Mouse (Mus musculus): ENCODE data around the gene Ifne. TPM values are rescaled to one million over a fixed set of nuclear protein-coding genes. Genes with fewer than 3 reads are reported as not detected.
"Not testable (repeated sequence)": the region's sequence is repeated elsewhere in the genome, so short reads cannot be mapped to it uniquely, and the experiment has no call there.

The Ifne gene
- polyA plus RNA-seq, 1 experiment from 2014 or later, result not detected

GRCm38 (mm10) chr4:88863309-88863708 lies 16.7 kb downstream of the Ifne start:
- no peak overlapping the region for H3K9ac ChIP-seq (ENCODE audit: low read length)
- H3K4me2 ChIP-seq (ENCODE audit: low read length), result no peak overlapping the region
- no peaks in the 10 kb centered on the region for H3K36me3 ChIP-seq (ENCODE audit: control insufficient read depth, insufficient read depth, low read length)
- no peaks in the 10 kb centered on the region for H3K9me3 ChIP-seq (ENCODE audit: control insufficient read depth, low read length)
- H3K4me1 ChIP-seq (replicated peaks; ENCODE audit: control insufficient read depth, insufficient read depth, low read length), result no peaks in the 10 kb centered on the region; the same call in 1 of the 2 replicates
- no peak overlapping the region for H3K4me3 ChIP-seq (ENCODE audit: low read depth, low read length)
- WGBS, result 9% methylated on average over 7 of the region's 7 CpGs
- DNase-seq (ENCODE audit: low spot score) (no peak), ATAC-seq (replicated peaks; ENCODE audit: low FRiP score, low TSS enrichment, low read depth) (no peak)
- H3K27ac ChIP-seq (ENCODE audit: low read depth), result no peak overlapping the region
- 0 out of 2 replicates have a peak, but pooled peaks cover 4% of the 10 kb centered on the region for H3K27me3 ChIP-seq (replicated peaks; ENCODE audit: control insufficient read depth, insufficient read depth, low read length)

GRCm38 (mm10) chr4:88859214-88859613 lies 20.8 kb downstream of the Ifne start:
- Histone ChIP-seq H3K9me3 (ENCODE audit: control insufficient read depth, low read length) (no peaks in the 10 kb centered on the region), H3K36me3 (ENCODE audit: control insufficient read depth, insufficient read depth, low read length) (no peaks in the 10 kb centered on the region), H3K4me3 (ENCODE audit: low read depth, low read length) (no peak overlapping the region), H3K9ac (ENCODE audit: low read length) (no peak overlapping the region), H3K27me3 (replicated peaks; ENCODE audit: control insufficient read depth, insufficient read depth, low read length) (no peaks in the 10 kb centered on the region), H3K4me1 (replicated peaks; ENCODE audit: control insufficient read depth, insufficient read depth, low read length) (no peaks in the 10 kb centered on the region; the same call in 1 of the 2 replicates), H3K27ac (ENCODE audit: low read depth) (no peak overlapping the region), H3K4me2 (ENCODE audit: low read length) (no peak overlapping the region)
- DNase-seq (ENCODE audit: low spot score) (no peak), ATAC-seq (replicated peaks; ENCODE audit: low FRiP score, low TSS enrichment, low read depth) (no peak)

DNA sequence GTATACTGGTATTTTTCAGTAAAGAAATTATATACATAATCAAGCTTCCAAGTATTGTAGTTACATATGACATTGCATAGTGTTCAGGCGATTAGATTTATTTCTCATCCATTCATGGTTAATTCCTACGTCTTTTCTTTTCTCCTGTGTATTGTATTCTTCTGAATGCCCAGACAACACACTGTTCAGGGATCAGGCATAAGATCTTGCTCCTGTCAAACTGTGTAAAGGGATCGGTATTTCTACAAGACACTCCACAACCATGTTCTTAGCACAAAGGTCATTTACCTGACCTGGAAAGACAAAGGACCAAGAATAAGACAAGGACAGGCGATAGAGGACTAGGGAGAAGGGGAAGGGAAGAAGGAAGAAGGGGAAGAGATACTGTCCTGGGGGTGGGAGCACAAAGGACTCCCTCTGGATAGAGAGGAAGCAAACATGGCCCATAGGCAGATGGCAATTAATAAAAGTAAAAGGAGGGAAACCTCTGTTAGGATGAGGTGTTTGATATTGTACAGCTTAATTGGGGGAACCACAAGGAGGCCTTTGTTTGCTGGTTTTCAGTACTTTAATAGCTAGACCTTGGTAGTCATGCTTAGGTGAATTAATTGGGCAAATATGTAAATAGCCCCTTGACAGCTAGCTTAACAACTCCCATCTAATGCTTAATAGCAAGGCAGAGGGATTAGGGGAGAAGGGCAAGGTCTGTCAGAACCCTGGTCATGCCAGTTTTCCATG lies 28.8 kb downstream of the Ifne start:
- Histone ChIP-seq H3K9ac (ENCODE audit: low read length) (no peak overlapping the region), H3K36me3 (ENCODE audit: control insufficient read depth, insufficient read depth, low read length) (no peaks in the 10 kb centered on the region), H3K4me3 (ENCODE audit: low read depth, low read length) (no peak overlapping the region), H3K27me3 (replicated peaks; ENCODE audit: control insufficient read depth, insufficient read depth, low read length) (no peaks in the 10 kb centered on the region), H3K4me1 (replicated peaks; ENCODE audit: control insufficient read depth, insufficient read depth, low read length) (no peaks in the 10 kb centered on the region), H3K27ac (ENCODE audit: low read depth) (no peak overlapping the region), H3K4me2 (ENCODE audit: low read length) (no peak overlapping the region), H3K9me3 (ENCODE audit: control insufficient read depth, low read length) (no peaks in the 10 kb centered on the region)
- 75% methylated on average over 4 of the region's 4 CpGs for WGBS
- ATAC-seq (replicated peaks; ENCODE audit: low FRiP score, low TSS enrichment, low read depth) (no peak), DNase-seq (ENCODE audit: low spot score) (no peak)

DNA sequence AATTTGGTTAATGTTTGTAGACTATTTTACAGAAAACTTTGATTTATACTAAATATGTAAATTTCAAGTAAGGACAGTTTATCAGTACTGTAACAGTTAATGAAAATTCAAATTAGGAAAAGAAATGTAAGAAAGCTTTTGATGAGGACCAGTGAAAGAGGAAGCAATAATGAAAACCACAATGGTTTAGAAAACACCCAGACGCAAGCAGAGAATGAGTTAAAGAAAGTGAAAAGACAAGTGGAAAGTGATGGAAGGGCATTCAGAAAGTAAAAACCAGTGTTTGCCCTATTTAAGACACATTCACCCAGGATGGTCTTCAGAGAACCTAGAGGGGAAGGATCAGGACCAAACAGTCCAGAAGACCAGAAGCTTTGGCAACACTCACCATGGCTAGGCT lies 30.3 kb downstream of the Ifne start, which contains the start of gene Ifna1:
TSS of gene Ifna1 (plus strand) at position 390 of the 400 bp plus-strand sequence.
- Histone ChIP-seq H3K4me2 (ENCODE audit: low read length) (no peak within 1 kb of the TSS), H3K9me3 (ENCODE audit: control insufficient read depth, low read length) (no peaks in the 10 kb centered on the region), H3K27me3 (replicated peaks; ENCODE audit: control insufficient read depth, insufficient read depth, low read length) (no peaks in the 10 kb centered on the region), H3K36me3 (ENCODE audit: control insufficient read depth, insufficient read depth, low read length) (no peaks in the 10 kb centered on the region), H3K9ac (ENCODE audit: low read length) (no peak within 1 kb of the TSS), H3K27ac (ENCODE audit: low read depth) (no peak within 1 kb of the TSS), H3K4me3 (ENCODE audit: low read depth, low read length) (no peak within 1 kb of the TSS), H3K4me1 (replicated peaks; ENCODE audit: control insufficient read depth, insufficient read depth, low read length) (no peaks in the 10 kb centered on the region)
- DNase-seq (ENCODE audit: low spot score) (no peak), ATAC-seq (replicated peaks; ENCODE audit: low FRiP score, low TSS enrichment, low read depth) (no peak)
- WGBS, result 79% methylated on average over 1 of the region's 1 CpGs

GRCm38 (mm10) chr4:88845334-88845733 lies 34.7 kb downstream of the Ifne start:
- no peak overlapping the region for H3K4me3 ChIP-seq (ENCODE audit: low read depth, low read length)
- H3K4me2 ChIP-seq (ENCODE audit: low read length), result no peak overlapping the region
- no peaks in the 10 kb centered on the region for H3K4me1 ChIP-seq (replicated peaks; ENCODE audit: control insufficient read depth, insufficient read depth, low read length)
- DNase-seq (ENCODE audit: low spot score), result no peak
- no peaks in the 10 kb centered on the region for H3K9me3 ChIP-seq (ENCODE audit: control insufficient read depth, low read length)
- no peak overlapping the region for H3K27ac ChIP-seq (ENCODE audit: low read depth)
- no peaks in the 10 kb centered on the region for H3K27me3 ChIP-seq (replicated peaks; ENCODE audit: control insufficient read depth, insufficient read depth, low read length)
- ATAC-seq (replicated peaks; ENCODE audit: low FRiP score, low TSS enrichment, low read depth), result no peak
- H3K36me3 ChIP-seq (ENCODE audit: control insufficient read depth, insufficient read depth, low read length), result no peaks in the 10 kb centered on the region
- WGBS, result 58% methylated on average over 2 of the region's 2 CpGs
- no peak overlapping the region for H3K9ac ChIP-seq (ENCODE audit: low read length)

- ATAC-seq (replicated peaks; ENCODE audit: low FRiP score, low TSS enrichment, low read depth), result no peak
- WGBS, result 59% methylated on average over 2 of the region's 2 CpGs
- no peak within 1 kb of the TSS for H3K4me3 ChIP-seq (ENCODE audit: low read depth, low read length)
Measured at GRCm38 (mm10) chr4:88841438-88841911, 38.5 kb downstream of the Ifne start, which contains the start of gene Ifna4. Gene Ifna4, plus strand, starts transcription at chr4:88841861.

GRCm38 (mm10) chr4:88840058-88840457 lies 39.9 kb downstream of the Ifne start:
- H3K4me3 ChIP-seq (ENCODE audit: low read depth, low read length), result no peak overlapping the region
- WGBS, result 77% methylated on average over 3 of the region's 3 CpGs
- H3K4me2 ChIP-seq (ENCODE audit: low read length), result no peak overlapping the region
- H3K27ac ChIP-seq (ENCODE audit: low read depth), result no peak overlapping the region
- ATAC-seq (replicated peaks; ENCODE audit: low FRiP score, low TSS enrichment, low read depth) (no peak), DNase-seq (ENCODE audit: low spot score) (no peak)
- no peaks in the 10 kb centered on the region for H3K36me3 ChIP-seq (ENCODE audit: control insufficient read depth, insufficient read depth, low read length)
- no peak overlapping the region for H3K9ac ChIP-seq (ENCODE audit: low read length)
- no peaks in the 10 kb centered on the region for H3K27me3 ChIP-seq (replicated peaks; ENCODE audit: control insufficient read depth, insufficient read depth, low read length)
- H3K4me1 ChIP-seq (replicated peaks; ENCODE audit: control insufficient read depth, insufficient read depth, low read length), result no peaks in the 10 kb centered on the region
- H3K9me3 ChIP-seq (ENCODE audit: control insufficient read depth, low read length), result no peaks in the 10 kb centered on the region

More at GRCm38 (mm10) chr4:88841438-88841911, 38.5 kb downstream of the Ifne start, which contains the start of gene Ifna4:
- H3K9ac ChIP-seq (ENCODE audit: low read length), result no peak within 1 kb of the TSS
- no peak within 1 kb of the TSS for H3K4me2 ChIP-seq (ENCODE audit: low read length)
- no peaks in the 10 kb centered on the region for H3K27me3 ChIP-seq (replicated peaks; ENCODE audit: control insufficient read depth, insufficient read depth, low read length)
- H3K27ac ChIP-seq (ENCODE audit: low read depth), result no peak within 1 kb of the TSS
- no peak for DNase-seq (ENCODE audit: low spot score)
- H3K36me3 ChIP-seq (ENCODE audit: control insufficient read depth, insufficient read depth, low read length), result no peaks in the 10 kb centered on the region
- H3K9me3 ChIP-seq (ENCODE audit: control insufficient read depth, low read length), result no peaks in the 10 kb centered on the region
- H3K4me1 ChIP-seq (replicated peaks; ENCODE audit: control insufficient read depth, insufficient read depth, low read length), result no peaks in the 10 kb centered on the region

- H3K4me3 ChIP-seq (ENCODE audit: low read depth, low read length), result no peak overlapping the region
- H3K4me1 ChIP-seq (replicated peaks; ENCODE audit: control insufficient read depth, insufficient read depth, low read length), result no peaks in the 10 kb centered on the region
- no peaks in the 10 kb centered on the region for H3K36me3 ChIP-seq (ENCODE audit: control insufficient read depth, insufficient read depth, low read length)
- DNase-seq (ENCODE audit: low spot score), result no peak
- 41% methylated on average over 3 of the region's 3 CpGs for WGBS
- no peaks in the 10 kb centered on the region for H3K9me3 ChIP-seq (ENCODE audit: control insufficient read depth, low read length)
- H3K27ac ChIP-seq (ENCODE audit: low read depth), result no peak overlapping the region
- H3K4me2 ChIP-seq (ENCODE audit: low read length), result no peak overlapping the region
- H3K27me3 ChIP-seq (replicated peaks; ENCODE audit: control insufficient read depth, insufficient read depth, low read length), result no peaks in the 10 kb centered on the region
- no peak overlapping the region for H3K9ac ChIP-seq (ENCODE audit: low read length)
- no peak for ATAC-seq (replicated peaks; ENCODE audit: low FRiP score, low TSS enrichment, low read depth)
Measured at GRCm38 (mm10) chr4:88838828-88839227, 41.2 kb downstream of the Ifne start.

DNA sequence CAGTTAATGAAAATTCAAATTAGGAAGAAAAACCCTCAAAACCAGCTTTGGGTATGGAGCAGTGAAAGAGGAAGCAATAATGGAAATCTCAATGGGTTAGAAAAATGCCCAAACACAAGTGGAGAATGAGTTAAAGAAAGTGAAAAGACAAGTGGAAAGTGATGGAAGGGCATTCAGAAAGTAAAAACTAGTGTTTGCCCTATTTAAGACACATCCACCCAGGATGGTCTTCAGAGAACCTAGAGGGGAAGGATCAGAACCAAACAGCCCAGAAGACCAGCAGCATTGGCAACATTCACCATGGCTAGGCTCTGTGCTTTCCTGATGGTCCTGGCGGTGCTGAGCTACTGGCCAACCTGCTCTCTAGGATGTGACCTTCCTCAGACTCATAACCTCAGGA lies 44.8 kb downstream of the Ifne start, which contains the start of gene Ifna5:
TSS of gene Ifna5 (plus strand) at position 301 of the 400 bp plus-strand sequence.
- not testable (repeated sequence) for DNase-seq (ENCODE audit: low spot score); H3K4me2 ChIP-seq (ENCODE audit: low read length); H3K36me3 ChIP-seq (ENCODE audit: control insufficient read depth, insufficient read depth, low read length); H3K4me3 ChIP-seq (ENCODE audit: low read depth, low read length); H3K4me1 ChIP-seq (replicated peaks; ENCODE audit: control insufficient read depth, insufficient read depth, low read length); H3K9me3 ChIP-seq (ENCODE audit: control insufficient read depth, low read length); H3K27ac ChIP-seq (ENCODE audit: low read depth); H3K9ac ChIP-seq (ENCODE audit: low read length); ATAC-seq (replicated peaks; ENCODE audit: low FRiP score, low TSS enrichment, low read depth); H3K27me3 ChIP-seq (replicated peaks; ENCODE audit: control insufficient read depth, insufficient read depth, low read length)
- WGBS, result 83% methylated on average over 1 of the region's 1 CpGs

Measured in intestine, embryonic 14.5 days (tissue).